Mouse (Mus musculus) midbrain, postnatal 0 days (tissue): Measurements from ENCODE around the gene Chtf18. TPM values are rescaled to one million over a fixed set of nuclear protein-coding genes. Genes with fewer than 3 reads are reported as not detected.

ENCODE experiments used
- ATAC-seq: fragments of 200-750 bp; cut with Nextera tagmentation; 2 replicates; pipeline ENCODE4 v1.8.0; 2017; ENCODE audit warnings: moderate number of reproducible peaks, mild to moderate bottlenecking, moderate TSS enrichment, moderate library complexity; ENCODE audit not compliant: low FRiP score
- DNase-seq: peaks from one replicate; pipeline ENCODE4 v3.0.0-alpha.2; 2015; ENCODE audit warnings: low spot score
- H3K27ac ChIP-seq: fragments of 300-500 bp; sonication (generic); 2 replicates; pipeline ENCODE4 v1.5.1; 2014; ENCODE audit warnings: low read depth, mild to moderate bottlenecking, low read length, mixed read lengths
- H3K27me3 ChIP-seq: fragments of 300-500 bp; sonication (generic); 2 replicates; pipeline ENCODE4 v1.6.1; 2014; ENCODE audit warnings: low read length, control low read depth, mixed read lengths; ENCODE audit not compliant: insufficient read depth
- H3K36me3 ChIP-seq: fragments of 300-500 bp; sonication (generic); 2 replicates; pipeline ENCODE4 v1.6.1; 2014; ENCODE audit warnings: low read length, control low read depth, mixed read lengths; ENCODE audit not compliant: insufficient read depth
- H3K4me1 ChIP-seq: fragments of 300-500 bp; sonication (generic); 2 replicates; pipeline ENCODE4 v1.6.1; 2014; ENCODE audit warnings: mild to moderate bottlenecking, control low read depth, antibody characterized with exemption, low read length, mixed read lengths; ENCODE audit not compliant: insufficient read depth
- H3K4me2 ChIP-seq: fragments of 300-500 bp; sonication (generic); 2 replicates; pipeline ENCODE4 v1.6.1; 2014; ENCODE audit warnings: low read depth, mild to moderate bottlenecking, low read length, mixed read lengths; ENCODE audit not compliant: poor library complexity, severe bottlenecking
- H3K4me3 ChIP-seq: fragments of 300-500 bp; sonication (generic); 2 replicates; pipeline ENCODE4 v1.5.1; 2014; ENCODE audit warnings: low read depth, mild to moderate bottlenecking, low read length, moderate library complexity
- H3K9ac ChIP-seq: fragments of 300-500 bp; sonication (generic); replicated peaks from 2 replicates; pipeline ENCODE4 v1.6.1; 2014; ENCODE audit warnings: mild to moderate bottlenecking, low read length, moderate library complexity, mixed read lengths; ENCODE audit not compliant: poor library complexity, severe bottlenecking
- H3K9me3 ChIP-seq: fragments of 300-500 bp; sonication (generic); 2 replicates; pipeline ENCODE4 v1.6.1; 2016; ENCODE audit warnings: low read length, control low read depth
- CTCF ChIP-seq: IDR thresholded peaks from 2 replicates; pipeline ENCODE4 v1.5.1; 2016; ENCODE audit warnings: antibody characterized with exemption, mild to moderate bottlenecking
- WGBS: fragments of 180-500 bp; shearing (Covaris S2); extraction: QIAGEN DNeasy Blood & Tissue Kit; methylation state at CpG from one replicate; pipeline ENCODE4 v1.1.7; 2014; 5-methylcytosine and 5-hydroxymethylcytosine counted together
- polyA plus RNA-seq: library from polyadenylated mRNA; unstranded; fragments of >200 nt; fragmentation: Nextera tagmentation; extraction: Ambion mirVana; gene quantifications from 2 replicates; pipeline ENCODE4 v1.2.1, GENCODE M21; 2015
- total RNA-seq: library from RNA; depleted of rRNA; stranded (reverse); fragments of >200 nt; gene quantifications from 2 replicates; pipeline ENCODE4 v1.2.3, GENCODE M21; 2014

Chtf18 gene
- total and polyA plus RNA-seq, 2 experiments from 2014 or later, result 2.5 to 5.8 TPM

GRCm38 (mm10) chr17:25755086-25755485 is 27.9 kb upstream of the Chtf18 start:
- no peak for ATAC-seq
- no peak overlapping the region for H3K9ac ChIP-seq
- no peak for TF ChIP-seq CTCF
- no peaks in the 10 kb centered on the region for H3K36me3 ChIP-seq
- H3K27me3 ChIP-seq, result no peaks in the 10 kb centered on the region
- 83% methylated on average over 4 of the region's 4 CpGs for WGBS
- no peak overlapping the region for H3K27ac ChIP-seq
- no peak overlapping the region for H3K4me3 ChIP-seq
- no peaks in the 10 kb centered on the region; the same call in 1 of the 2 replicates for H3K4me1 ChIP-seq
- no peak for DNase-seq
- H3K9me3 ChIP-seq, result no peaks in the 10 kb centered on the region
- H3K4me2 ChIP-seq, result no peak overlapping the region

- DNase-seq (no peak), ATAC-seq (no peak)
- Histone ChIP-seq H3K27me3 (no peaks in the 10 kb centered on the region), H3K4me2 (no peak within 1 kb of the TSS), H3K9ac (no peak within 1 kb of the TSS), H3K36me3 (no peaks in the 10 kb centered on the region), H3K27ac (no peak within 1 kb of the TSS), H3K4me1 (no peaks in the 10 kb centered on the region; the same call in 1 of the 2 replicates), H3K9me3 (no peaks in the 10 kb centered on the region), H3K4me3 (no peak within 1 kb of the TSS)
- no peak for TF ChIP-seq CTCF
- 87% methylated on average over 9 of the region's 9 CpGs for WGBS
These were observed 27.0 kb upstream of the Chtf18 start, which contains the start of gene Msln for GRCm38 (mm10) chr17:25754241-25754640. Gene Msln (minus strand): TSS chr17:25754378.

DNA sequence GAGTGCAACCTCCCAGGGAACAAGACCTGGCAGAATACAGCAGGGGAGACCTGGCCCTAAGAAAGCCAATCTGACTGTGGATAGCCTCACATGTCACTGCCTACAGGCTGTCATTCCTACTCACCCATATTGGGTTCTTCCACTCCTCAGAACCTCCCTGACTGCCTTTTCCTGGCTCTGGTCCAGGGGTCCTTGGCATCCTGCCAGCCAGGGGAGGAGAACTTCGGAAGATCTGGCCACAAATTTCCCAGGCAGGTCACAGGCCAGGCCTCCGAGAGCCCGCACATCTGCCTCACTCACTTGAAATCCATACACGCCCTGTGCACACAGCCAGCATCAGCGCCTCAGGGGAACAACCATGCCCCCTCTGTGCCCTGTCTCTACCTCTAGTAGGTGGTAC is 24.2 kb upstream of the Chtf18 start:
- DNase-seq, result peak; percentile 9
- H3K9me3 ChIP-seq, result no peaks in the 10 kb centered on the region
- no peak for TF ChIP-seq CTCF

GRCm38 (mm10) chr17:25749314-25749713 is 22.1 kb upstream of the Chtf18 start:
- no peak for DNase-seq
- Histone ChIP-seq H3K36me3 (no peaks in the 10 kb centered on the region), H3K4me2 (no peak overlapping the region), H3K4me3 (no peak overlapping the region), H3K9me3 (no peaks in the 10 kb centered on the region), H3K9ac (no peak overlapping the region), H3K27me3 (no peaks in the 10 kb centered on the region), H3K4me1 (no peaks in the 10 kb centered on the region; the same call in 1 of the 2 replicates), H3K27ac (no peak overlapping the region)
- no peak for TF ChIP-seq CTCF
- WGBS, result 82% methylated on average over 6 of the region's 6 CpGs
- ATAC-seq, result no peak

More for the DNA sequence above, 24.2 kb upstream of the Chtf18 start:
- no peak overlapping the region for H3K4me2 ChIP-seq
- H3K4me3 ChIP-seq, result no peak overlapping the region
- no peaks in the 10 kb centered on the region for H3K36me3 ChIP-seq
- 65% methylated on average over 5 of the region's 5 CpGs for WGBS
- H3K27ac ChIP-seq, result no peak overlapping the region
- no peaks in the 10 kb centered on the region for H3K27me3 ChIP-seq
- ATAC-seq, result no peak
- H3K4me1 ChIP-seq, result no peaks in the 10 kb centered on the region; the same call in 1 of the 2 replicates
- no peak overlapping the region for H3K9ac ChIP-seq

- no peak overlapping the region for H3K27ac ChIP-seq
- no peaks in the 10 kb centered on the region for H3K27me3 ChIP-seq
- ATAC-seq (no peak), DNase-seq (no peak)
- TF ChIP-seq CTCF, result no peak
- 94% methylated on average over 4 of the region's 4 CpGs for whole genome bisulfite sequencing
- no peak overlapping the region for H3K4me3 ChIP-seq
- H3K4me1 ChIP-seq, result no peaks in the 10 kb centered on the region; the same call in 1 of the 2 replicates
- no peak overlapping the region for H3K9ac ChIP-seq
- no peaks in the 10 kb centered on the region for H3K9me3 ChIP-seq
- H3K4me2 ChIP-seq, result no peak overlapping the region
- no peaks in the 10 kb centered on the region for H3K36me3 ChIP-seq
These were observed 21.0 kb upstream of the Chtf18 start for GRCm38 (mm10) chr17:25748238-25748637.

GRCm38 (mm10) chr17:25744311-25744710 is 17.1 kb upstream of the Chtf18 start:
- Histone ChIP-seq H3K9me3 (no peaks in the 10 kb centered on the region), H3K9ac (no peak overlapping the region), H3K27me3 (no peaks in the 10 kb centered on the region), H3K4me3 (no peak overlapping the region), H3K27ac (no peak overlapping the region), H3K4me1 (no peaks in the 10 kb centered on the region), H3K36me3 (no peaks in the 10 kb centered on the region), H3K4me2 (no peak overlapping the region)
- ATAC-seq, result no peak
- WGBS, result 81% methylated on average over 10 of the region's 10 CpGs
- DNase-seq, result no peak
- no peak for TF ChIP-seq CTCF
